Comparison of ENCODE assay signal across 24 mouse cellular contexts in genomic region chr14:30358028-30358427, GRCm38 (mm10).
DNase-seq lines count a peak whose midpoint lies in the region; ATAC-seq and TF ChIP-seq lines count a peak whose summit lies in the region.
"Had no signal": no experiment of that assay in that cellular context is flagged by ENCODE, and none has a peak within 500 bp of the region (broad histone marks: within the 10 kb centered on the region; RNA-seq: fewer than 3 reads in every experiment).

No protein-coding gene starts in this region.

- no peak overlapping the region for H3K4me3 ChIP-seq in liver, postnatal 0 days (ENCODE audit: low read depth, low read length)
- no peak overlapping the region for H3K4me3 ChIP-seq in liver, embryonic 12.5 days
- no peak overlapping the region for H3K4me3 ChIP-seq in CH12.LX (replicated peaks in 1 of 3; ENCODE audit: low read depth in 2 of 3, low read length in 2 of 3, poor library complexity in 1 of 3)
- H3K4me3 ChIP-seq in limb, embryonic 10.5 days, result no peak overlapping the region
- H3K4me3 ChIP-seq in forebrain, embryonic 10.5 days, result no peak overlapping the region
- H3K4me3 ChIP-seq: embryonic facial prominence, embryonic 10.5 days; embryonic facial prominence, embryonic 12.5 days; forebrain, embryonic 12.5 days; forebrain, embryonic 15.5 days had no signal

- peaks cover 2% of the 10 kb centered on the region for H3K4me1 ChIP-seq in liver, postnatal 0 days (ENCODE audit: insufficient read depth)
- H3K4me1 ChIP-seq in liver, embryonic 12.5 days, result peaks cover 5% of the 10 kb centered on the region; the same call in 1 of the 2 replicates
- H3K4me1 ChIP-seq in CH12.LX (ENCODE audit: control insufficient read depth in 1 of 2, insufficient read depth in 2 of 2), result peaks cover 13 to 63% of the 10 kb centered on the region in 2 experiments
- H3K4me1 ChIP-seq in limb, embryonic 10.5 days, result peaks cover 31% of the 10 kb centered on the region
- peaks cover 23% of the 10 kb centered on the region for H3K4me1 ChIP-seq in forebrain, embryonic 10.5 days

- TF ChIP-seq EP300 in liver, postnatal 0 days (IDR thresholded peaks at IDR 0.05; ENCODE audit: low read depth), result no peak
- no peak; the same call in none of the 2 replicates for TF ChIP-seq EP300 in CH12.LX (IDR thresholded peaks at IDR 0.05; ENCODE audit: low read length)

- no peak; the same call in none of the 2 replicates for TF ChIP-seq RAD21 in CH12.LX (IDR thresholded peaks at IDR 0.05; ENCODE audit: low read depth, low read length)

- peak; percentile 3 for DNase-seq in liver, postnatal 0 days
- DNase-seq in right cerebral cortex, postnatal 10 days (ENCODE audit: low spot score in 2 of 2), result peak; percentile 3
- no peak for DNase-seq in right cerebral cortex, adult 18-20 months
- DNase-seq in CH12.LX (ENCODE audit: extremely low read depth), result peak; percentile 79
- peak; percentile 14 for DNase-seq in limb, embryonic 10.5 days (ENCODE audit: low spot score)
- no peak for DNase-seq in forebrain, embryonic 10.5 days (ENCODE audit: extremely low spot score, low spot score)
- no peak for DNase-seq in kidney, adult 18-20 months
- DNase-seq: adrenal gland, adult 8-10 months; adrenal gland, postnatal 14 days; adrenal gland, postnatal 36 days; cerebellum, adult 11-12 months; cerebellum, adult 2 months; cerebellum, adult 9-10 months; cerebellum, postnatal 10 days; cerebellum, postnatal 25 days; forebrain, postnatal 0 days had no signal

- H3K27me3 ChIP-seq in liver, postnatal 0 days (ENCODE audit: insufficient read depth, low read length), result peaks cover 22% of the 10 kb centered on the region
- peaks cover 43% of the 10 kb centered on the region for H3K27me3 ChIP-seq in liver, embryonic 12.5 days (replicated peaks)
- H3K27me3 ChIP-seq in CH12.LX (replicated peaks), result no peaks in the 10 kb centered on the region
- H3K27me3 ChIP-seq in limb, embryonic 10.5 days (ENCODE audit: low read depth, poor library complexity, severe bottlenecking), result peaks cover 28% of the 10 kb centered on the region
- peaks cover 25% of the 10 kb centered on the region for H3K27me3 ChIP-seq in forebrain, embryonic 10.5 days (ENCODE audit: poor library complexity, severe bottlenecking)
- H3K27me3 ChIP-seq: forebrain, embryonic 15.5 days had no signal

- TF ChIP-seq POLR2A in CH12.LX (IDR thresholded peaks at IDR 0.05; ENCODE audit: low read depth, low read length), result no peak

- WGBS in liver, postnatal 0 days (ENCODE audit: insufficient replicate concordance), result 69% methylated on average over 1 of the region's 1 CpGs
- WGBS in liver, embryonic 12.5 days (ENCODE audit: insufficient replicate concordance), result 80% methylated on average over 1 of the region's 1 CpGs
- 78% methylated on average over 1 of the region's 1 CpGs for WGBS in limb, embryonic 10.5 days
- 70% methylated on average over 1 of the region's 1 CpGs for WGBS in forebrain, embryonic 10.5 days

- TF ChIP-seq CTCF in liver, postnatal 0 days (IDR thresholded peaks at IDR 0.05; ENCODE audit: low read depth), result no peak
- TF ChIP-seq CTCF in CH12.LX (conservative IDR thresholded peaks at IDR 0.05 in 1 of 2, IDR thresholded peaks at IDR 0.05 in 1 of 2; ENCODE audit: low read depth in 2 of 2, low read length in 2 of 2), result no peak

- in situ Hi-C loops in CH12.LX (cut with MboI; ENCODE audit: low pct_ligation_motif_present, low pct_unique_long_range_greater_than_20kb, low sequenced_read_pairs), result no loop called here

- dilution Hi-C loops in CH12.LX (cut with MboI; ENCODE audit: extremely low pct_ligation_motif_present, extremely low pct_unique_long_range_greater_than_20kb, low sequenced_read_pairs), result no loop called here

- no peak overlapping the region for H3K27ac ChIP-seq in liver, postnatal 0 days (ENCODE audit: low read depth)
- no peak overlapping the region for H3K27ac ChIP-seq in liver, embryonic 12.5 days
- no peak overlapping the region for H3K27ac ChIP-seq in CH12.LX (ENCODE audit: insufficient read depth, low read depth)
- H3K27ac ChIP-seq in limb, embryonic 10.5 days, result no peak overlapping the region
- H3K27ac ChIP-seq in forebrain, embryonic 10.5 days, result no peak overlapping the region
- H3K27ac ChIP-seq: embryonic facial prominence, embryonic 10.5 days; embryonic facial prominence, embryonic 12.5 days; forebrain, embryonic 12.5 days; forebrain, embryonic 15.5 days had no signal

- no peaks in the 10 kb centered on the region for H3K36me3 ChIP-seq in liver, postnatal 0 days (replicated peaks; ENCODE audit: insufficient read depth, low read length)
- no peaks in the 10 kb centered on the region for H3K36me3 ChIP-seq in liver, embryonic 12.5 days
- H3K36me3 ChIP-seq in CH12.LX (replicated peaks in 1 of 2; ENCODE audit: control insufficient read depth in 1 of 2, insufficient read depth in 1 of 2, low read length in 1 of 2), result no peaks in the 10 kb centered on the region
- no peaks in the 10 kb centered on the region for H3K36me3 ChIP-seq in limb, embryonic 10.5 days
- no peaks in the 10 kb centered on the region for H3K36me3 ChIP-seq in forebrain, embryonic 10.5 days (replicated peaks)
- H3K36me3 ChIP-seq: embryonic facial prominence, embryonic 10.5 days; embryonic facial prominence, embryonic 12.5 days; forebrain, embryonic 12.5 days; forebrain, embryonic 15.5 days; G1E had no signal

- H3K9ac ChIP-seq in liver, postnatal 0 days (replicated peaks), result no peak overlapping the region
- no peak overlapping the region for H3K9ac ChIP-seq in liver, embryonic 12.5 days
- no peak overlapping the region for H3K9ac ChIP-seq in CH12.LX (ENCODE audit: insufficient read depth, low read depth)
- H3K9ac ChIP-seq: embryonic facial prominence, embryonic 12.5 days; forebrain, embryonic 12.5 days; forebrain, embryonic 15.5 days; forebrain, postnatal 0 days had no signal

- ATAC-seq in liver, postnatal 0 days, result no peak
- no peak for ATAC-seq in liver, embryonic 12.5 days
- ATAC-seq: activated CD4-positive, CD25-positive, alpha-beta regulatory T cell, adult 4 months; forebrain, embryonic 15.5 days; forebrain, postnatal 0 days; Patski had no signal

- no peak overlapping the region for H3K4me2 ChIP-seq in liver, postnatal 0 days (ENCODE audit: low read depth, low read length)
- H3K4me2 ChIP-seq in liver, embryonic 12.5 days, result no peak overlapping the region
- peak overlapping the region; percentile 9; the same call in 1 of the 2 replicates for H3K4me2 ChIP-seq in CH12.LX (ENCODE audit: insufficient read depth, low read depth, poor library complexity, severe bottlenecking)
- H3K4me2 ChIP-seq: embryonic facial prominence, embryonic 12.5 days; forebrain, embryonic 12.5 days; forebrain, embryonic 15.5 days had no signal

- no peaks in the 10 kb centered on the region for H3K9me3 ChIP-seq in liver, postnatal 0 days (ENCODE audit: low read length)
- H3K9me3 ChIP-seq in liver, embryonic 12.5 days (replicated peaks), result no peaks in the 10 kb centered on the region
- peaks cover 5% of the 10 kb centered on the region for H3K9me3 ChIP-seq in CH12.LX (replicated peaks; ENCODE audit: low read length)
- H3K9me3 ChIP-seq in limb, embryonic 10.5 days (replicated peaks), result no peaks in the 10 kb centered on the region
- H3K9me3 ChIP-seq in forebrain, embryonic 10.5 days, result no peaks in the 10 kb centered on the region
- H3K9me3 ChIP-seq: embryonic facial prominence, embryonic 10.5 days; embryonic facial prominence, embryonic 12.5 days; forebrain, embryonic 12.5 days; forebrain, embryonic 15.5 days; G1E had no signal

- H3K79me2 ChIP-seq in CH12.LX (replicated peaks; ENCODE audit: control insufficient read depth, extremely low read depth, insufficient read depth, poor library complexity, severe bottlenecking), result no peaks in the 10 kb centered on the region

TF ChIP-seq in CH12.LX, 34 proteins besides CTCF, POLR2A, EP300 and RAD21:
- 0 out of 2 replicates have a peak, but pooled peaks have one; percentile 46 for TF ChIP-seq JUND (conservative IDR thresholded peaks at IDR 0.05; ENCODE audit: low read depth, low read length)
- no peak for TF ChIP-seq ZC3H11A (IDR thresholded peaks at IDR 0.05; ENCODE audit: low read depth, low read length)
- no peak for TF ChIP-seq ELF1 (IDR thresholded peaks at IDR 0.05; ENCODE audit: low read depth, low read length)
- peak; percentile 69; the same call in 1 of the 2 replicates for TF ChIP-seq MAX (IDR thresholded peaks at IDR 0.05; ENCODE audit: low read length)
- TF ChIP-seq MYC (IDR thresholded peaks at IDR 0.05; ENCODE audit: low read depth, low read length), result peak; percentile 78
- no peak for TF ChIP-seq TBP (conservative IDR thresholded peaks at IDR 0.05; ENCODE audit: low read depth, low read length)
- TF ChIP-seq SMC3 (IDR thresholded peaks at IDR 0.05; ENCODE audit: low read depth, low read length), result no peak
- peak; percentile 61 for TF ChIP-seq ETS1 (conservative IDR thresholded peaks at IDR 0.05; ENCODE audit: low read depth, low read length)
- no peak for TF ChIP-seq ZMIZ1 (IDR thresholded peaks at IDR 0.05; ENCODE audit: low read depth, low read length)
- TF ChIP-seq USF1 (IDR thresholded peaks at IDR 0.05; ENCODE audit: low read depth, low read length), result no peak
- no peak for TF ChIP-seq ZNF384 (IDR thresholded peaks at IDR 0.05; ENCODE audit: low read depth, low read length)
- no peak for TF ChIP-seq TCF12 (IDR thresholded peaks at IDR 0.05; ENCODE audit: low read depth, low read length)
- no peak for TF ChIP-seq GABPA (IDR thresholded peaks at IDR 0.05; ENCODE audit: insufficient replicate concordance, low read depth, low read length)
- peak; percentile 43; the same call in 1 of the 2 replicates for TF ChIP-seq IRF4 (IDR thresholded peaks at IDR 0.05; ENCODE audit: low read depth, low read length)
- TF ChIP-seq CHD1 (IDR thresholded peaks at IDR 0.05; ENCODE audit: low read depth, low read length), result no peak
- no peak for TF ChIP-seq RCOR1 (conservative IDR thresholded peaks at IDR 0.05; ENCODE audit: low read depth, low read length)
- TF ChIP-seq MXI1 (IDR thresholded peaks at IDR 0.05; ENCODE audit: low read depth, low read length), result no peak
- peak; percentile 34; the same call in 1 of the 2 replicates for TF ChIP-seq BHLHE40 (IDR thresholded peaks at IDR 0.05; ENCODE audit: low read depth, low read length)
- no peak for TF ChIP-seq MAFK (IDR thresholded peaks at IDR 0.05; ENCODE audit: insufficient replicate concordance, low read length)
- peak; percentile 88; the same call in 1 of the 2 replicates for TF ChIP-seq MEF2A (IDR thresholded peaks at IDR 0.05; ENCODE audit: borderline replicate concordance, low read depth, low read length)

Comparison
In these comparisons a context has a peak if more than half of its experiments do, and no peak if none do; other contexts are left out.
1. DNase-seq: peak in liver, postnatal 0 days (single experiment), right cerebral cortex, postnatal 10 days (2 of 2), CH12.LX (single experiment) and limb, embryonic 10.5 days (single experiment); none in right cerebral cortex, adult 18-20 months (single experiment), forebrain, embryonic 10.5 days (single experiment) and kidney, adult 18-20 months (single experiment).